ENCODE assay signal across 8 mouse cellular contexts in genomic region chr14:11555521-11556355, GRCm38 (mm10). TPM values are rescaled to one million over a fixed set of nuclear protein-coding genes. Genes with fewer than 3 reads are reported as not detected.
DNase-seq lines count a peak whose midpoint lies in the region; ATAC-seq and TF ChIP-seq lines count a peak whose summit lies in the region.

No protein-coding gene starts in this region.

- no peaks in the 10 kb centered on the region for H3K36me3 ChIP-seq in intestine, postnatal 0 days (ENCODE audit: control insufficient read depth, insufficient read depth)
- H3K36me3 ChIP-seq in limb, embryonic 14.5 days (ENCODE audit: control insufficient read depth, insufficient read depth, low read length) = no peaks in the 10 kb centered on the region

- H3K9me3 ChIP-seq in intestine, postnatal 0 days (ENCODE audit: control insufficient read depth) = no peaks in the 10 kb centered on the region
- H3K9me3 ChIP-seq in limb, embryonic 14.5 days (ENCODE audit: control insufficient read depth, low read length) = no peaks in the 10 kb centered on the region

- DNase-seq in layer of hippocampus, adult 18-20 months (ENCODE audit: low spot score in 2 of 2) = peak; percentile 30 to 62
- DNase-seq in layer of hippocampus, adult 9-10 months (ENCODE audit: low spot score) = no peak
- peak; percentile 59 to 69 for DNase-seq in cerebellum, postnatal 10 days
- peak; percentile 8 to 28 for DNase-seq in gastrocnemius, postnatal 36 days
- peak; percentile 25 for DNase-seq in limb, embryonic 14.5 days (ENCODE audit: low spot score)
- DNase-seq in right cerebral cortex, adult 18-20 months = peak; percentile 41

- ATAC-seq in intestine, postnatal 0 days = no peak
- ATAC-seq in limb, embryonic 14.5 days (ENCODE audit: low FRiP score, low read depth) = no peak
- no peak for ATAC-seq in erythroid progenitor cell, adult 5-6 weeks (replicated peaks; ENCODE audit: low FRiP score, poor library complexity, severe bottlenecking)

- TF ChIP-seq CTCF in intestine, postnatal 0 days (IDR thresholded peaks at IDR 0.05; ENCODE audit: low read depth) = no peak

- 3% methylated on average over 35 of the region's 35 CpGs for WGBS in intestine, postnatal 0 days
- WGBS in limb, embryonic 14.5 days = under 1% methylated on average over 34 of the region's 35 CpGs

- H3K4me1 ChIP-seq in intestine, postnatal 0 days (replicated peaks; ENCODE audit: control insufficient read depth, insufficient read depth, low read length) = 0 out of 2 replicates have a peak, but pooled peaks cover 4% of the 10 kb centered on the region
- H3K4me1 ChIP-seq in limb, embryonic 14.5 days (ENCODE audit: control insufficient read depth, insufficient read depth, low read length) = peaks cover 15% of the 10 kb centered on the region

- intact Hi-C loops in gastrocnemius, postnatal 36 days (cut with DNase I) = loop anchor here (5.0 to 10.0 kb wide), 3 partner anchors 87 to 299 kb away; no protein-coding TSS in a partner anchor

- peak overlapping the region; percentile 97 for H3K4me2 ChIP-seq in intestine, postnatal 0 days (replicated peaks; ENCODE audit: low read depth)
- H3K4me2 ChIP-seq in limb, embryonic 14.5 days (replicated peaks; ENCODE audit: low read depth, low read length, severe bottlenecking) = peak overlapping the region; percentile 97

- H3K27ac ChIP-seq in intestine, postnatal 0 days (ENCODE audit: low read depth, low read length) = no peak overlapping the region
- H3K27ac ChIP-seq in limb, embryonic 14.5 days (replicated peaks; ENCODE audit: low read depth, low read length) = no peak overlapping the region

- H3K4me3 ChIP-seq in intestine, postnatal 0 days (ENCODE audit: low read depth, low read length) = peak overlapping the region; percentile 79
- peak overlapping the region; percentile 82 for H3K4me3 ChIP-seq in limb, embryonic 14.5 days (replicated peaks; ENCODE audit: low read length)

- TF ChIP-seq POLR2A in limb, embryonic 14.5 days (IDR thresholded peaks at IDR 0.05; ENCODE audit: borderline replicate concordance, extremely low read depth, insufficient read depth, insufficient read length) = no peak

- H3K9ac ChIP-seq in intestine, postnatal 0 days (ENCODE audit: low read depth, low read length) = peak overlapping the region; percentile 78
- peak overlapping the region; percentile 88 for H3K9ac ChIP-seq in limb, embryonic 14.5 days (ENCODE audit: low read depth, low read length, severe bottlenecking)

- no peaks in the 10 kb centered on the region for H3K27me3 ChIP-seq in intestine, postnatal 0 days (replicated peaks; ENCODE audit: control insufficient read depth, insufficient read depth, low read length)
- H3K27me3 ChIP-seq in limb, embryonic 14.5 days (ENCODE audit: control insufficient read depth, insufficient read depth, low read length) = no peaks in the 10 kb centered on the region

RNA-seq across cellular contexts. Expression of gene Ptprg, which starts 2.4 kb away (rescaled TPM):
- 100 to 1,000 TPM; 100 to 102 TPM for total RNA-seq in layer of hippocampus, adult 18-20 months (2021)
- 10 to 100 TPM; 25.4 to 26.2 TPM for total RNA-seq in gastrocnemius, postnatal 36 days (2021)
- polyA plus RNA-seq in intestine, postnatal 0 days (2015; fragmentation: Nextera tagmentation; extraction: Ambion mirVana) = 3.7 and 6.9 TPM in 2 replicates
- 25.5 and 27.8 TPM in 2 replicates for polyA plus RNA-seq in limb, embryonic 14.5 days (2012; rRNA removed)
- 28.6 and 36.5 TPM in 2 replicates for polyA plus RNA-seq in limb, embryonic 14.5 days (2014; fragmentation: Nextera tagmentation; extraction: Ambion mirVana)
- total RNA-seq in erythroid progenitor cell, adult 5-6 weeks (2015; ENCODE audit: low replicate concordance) = 1.7 TPM in 1 of 2 replicates, not detected in the other
- not detected in 2 replicates for total RNA-seq in erythroid progenitor cell, adult 5-6 weeks (2017; ENCODE audit: low replicate concordance)

Comparison
In these comparisons a context has a peak if more than half of its experiments do, and no peak if none do; other contexts are left out.
1. RNA of gene Ptprg, which starts 2.4 kb away (total RNA-seq): 100 to 102 TPM in layer of hippocampus, adult 18-20 months and 25.4 to 26.2 TPM in gastrocnemius, postnatal 36 days; 1.7 TPM in erythroid progenitor cell, adult 5-6 weeks; every median in the first group is over 4 times any median in the second.